Mouse (Mus musculus) gastrocnemius, adult 2 months (tissue): ENCODE results near the gene Mef2c. TPM values are rescaled to one million over a fixed set of nuclear protein-coding genes. Genes with fewer than 3 reads are reported as not detected.

Experiments used
- DNase-seq: peaks from one replicate; pipeline ENCODE4 v3.0.0; 2022
- H3K27ac ChIP-seq: fragments of 200-600 bp; 2 replicates; pipeline ENCODE4 v1.8.1; 2022; ENCODE audit warnings: mild to moderate bottlenecking
- H3K4me3 ChIP-seq: fragments of 200-600 bp; 2 replicates; pipeline ENCODE4 v1.8.1; 2022; ENCODE audit warnings: mild to moderate bottlenecking, moderate library complexity
- CTCF ChIP-seq: fragments of 200-600 bp; IDR thresholded peaks from 2 replicates; pipeline ENCODE4 v1.8.1; 2022; ENCODE audit warnings: antibody characterized with exemption, mild to moderate bottlenecking, moderate library complexity
- intact Hi-C: fragments of 180-260 bp; cut with DNase I; formaldehyde crosslinking; loops from one replicate; pipeline ENCODE4 v1.15.1; 2025
- total RNA-seq, 2 experiments: library from RNA; stranded (reverse); gene quantifications; 2 replicates each; pipeline ENCODE4 v1.2.3; 2021

The Mef2c gene
- total RNA-seq, 2 experiments from 2014 or later: 354 to 497 TPM

GRCm38 (mm10) chr13:83566180-83566579 is 62.3 kb downstream of the Mef2c start:
- DNase-seq: no peak
- TF ChIP-seq CTCF: no peak
- intact Hi-C loops: no loop called here
- peak overlapping the region; percentile 41 for H3K4me3 ChIP-seq
- peak overlapping the region; percentile 83 for H3K27ac ChIP-seq

GRCm38 (mm10) chr13:83566834-83567534 is 63.1 kb downstream of the Mef2c start:
- no peak for DNase-seq
- intact Hi-C loops: no loop called here
- Histone ChIP-seq H3K27ac (peak overlapping the region; percentile 83), H3K4me3 (no peak overlapping the region)
- peak; percentile 6; the same call in 1 of the 2 replicates for TF ChIP-seq CTCF

GRCm38 (mm10) chr13:83567681-83568080 is 63.8 kb downstream of the Mef2c start:
- no peak for DNase-seq
- intact Hi-C loops: no loop called here
- H3K4me3 ChIP-seq: no peak overlapping the region
- H3K27ac ChIP-seq: peak overlapping the region; percentile 83; the same call in 1 of the 2 replicates
- no peak for TF ChIP-seq CTCF

- TF ChIP-seq CTCF: no peak
- DNase-seq: no peak
- Histone ChIP-seq H3K4me3 (no peak overlapping the region), H3K27ac (peak overlapping the region; percentile 82)
- intact Hi-C loops: no loop called here
These were observed 65.0 kb downstream of the Mef2c start for GRCm38 (mm10) chr13:83568759-83569256.

- H3K27ac ChIP-seq: peak overlapping the region; percentile 82
- intact Hi-C loops: loop anchor here (5.0 kb wide), 1 partner anchor 45 kb away; no protein-coding TSS in a partner anchor
- DNase-seq: peak; percentile 36
- H3K4me3 ChIP-seq: peak overlapping the region; percentile 46
- no peak for TF ChIP-seq CTCF
These were observed 68.2 kb downstream of the Mef2c start for GRCm38 (mm10) chr13:83571973-83572447.

GRCm38 (mm10) chr13:83572469-83572868 is 68.6 kb downstream of the Mef2c start:
- intact Hi-C loops: loop anchor here (5.0 kb wide), 1 partner anchor 45 kb away; no protein-coding TSS in a partner anchor
- peak overlapping the region; percentile 46 for H3K4me3 ChIP-seq

GRCm38 (mm10) chr13:83573327-83573726 is 69.5 kb downstream of the Mef2c start:
- peak overlapping the region; percentile 82 for H3K27ac ChIP-seq
- intact Hi-C loops: loop anchor here (5.0 kb wide), 1 partner anchor 46 kb away; no protein-coding TSS in a partner anchor

More at GRCm38 (mm10) chr13:83572469-83572868, 68.6 kb downstream of the Mef2c start:
- TF ChIP-seq CTCF: no peak
- no peak for DNase-seq
- peak overlapping the region; percentile 82 for H3K27ac ChIP-seq

GRCm38 (mm10) chr13:83573855-83574583 is 70.2 kb downstream of the Mef2c start:
- H3K4me3 ChIP-seq: peak overlapping the region; percentile 46
- peak overlapping the region; percentile 82 for H3K27ac ChIP-seq

More at GRCm38 (mm10) chr13:83573327-83573726, 69.5 kb downstream of the Mef2c start:
- no peak for TF ChIP-seq CTCF
- H3K4me3 ChIP-seq: peak overlapping the region; percentile 46
- DNase-seq: no peak

GRCm38 (mm10) chr13:83574866-83575265 is 71.0 kb downstream of the Mef2c start:
- H3K27ac ChIP-seq: peak overlapping the region; percentile 82
- H3K4me3 ChIP-seq: peak overlapping the region; percentile 46
- intact Hi-C loops: loop anchor here (5.0 kb wide), 1 partner anchor 48 kb away; no protein-coding TSS in a partner anchor
- no peak for TF ChIP-seq CTCF
- no peak for DNase-seq

More at GRCm38 (mm10) chr13:83573855-83574583, 70.2 kb downstream of the Mef2c start:
- DNase-seq: no peak
- no peak for TF ChIP-seq CTCF
- intact Hi-C loops: loop anchor here (5.0 kb wide), 1 partner anchor 47 kb away; no protein-coding TSS in a partner anchor

GRCm38 (mm10) chr13:83579410-83579809 is 75.6 kb downstream of the Mef2c start:
- no peak for TF ChIP-seq CTCF
- intact Hi-C loops: no loop called here
- DNase-seq: no peak
- Histone ChIP-seq H3K27ac (peak overlapping the region; percentile 24; the same call in 1 of the 2 replicates), H3K4me3 (no peak overlapping the region)

- DNase-seq: no peak
- TF ChIP-seq CTCF: no peak
- H3K4me3 ChIP-seq: no peak overlapping the region
- peak overlapping the region; percentile 63; the same call in 1 of the 2 replicates for H3K27ac ChIP-seq
- intact Hi-C loops: no loop called here
These were observed 77.0 kb downstream of the Mef2c start for GRCm38 (mm10) chr13:83580856-83581255.

- H3K4me3 ChIP-seq: no peak overlapping the region
- no peak for DNase-seq
- H3K27ac ChIP-seq: peak overlapping the region; percentile 63
- no peak for TF ChIP-seq CTCF
- intact Hi-C loops: no loop called here
These were observed 78.7 kb downstream of the Mef2c start for GRCm38 (mm10) chr13:83582564-83582963.
